Mouse (Mus musculus) brown adipose tissue, adult 24 weeks (tissue): ENCODE results near the gene Tnfrsf12a. TPM values are rescaled to one million over a fixed set of nuclear protein-coding genes. Genes with fewer than 3 reads are reported as not detected.
A peak's percentile ranks its signal among the peaks of the same experiment; 100 is the strongest.

Experiments used
- H3K27ac ChIP-seq: fragments of 200-500 bp; replicated peaks from 2 replicates; pipeline ENCODE4 v1.5.1; 2012; ENCODE audit warnings: low read depth, mild to moderate bottlenecking, low read length
- H3K4me1 ChIP-seq: fragments of 200-500 bp; 2 replicates; pipeline ENCODE4 v1.6.1; 2012; ENCODE audit warnings: low read length, mixed read lengths; ENCODE audit not compliant: control insufficient read depth, insufficient read depth, insufficient read length
- H3K4me3 ChIP-seq: fragments of 200-500 bp; 2 replicates; pipeline ENCODE4 v1.5.1; 2012; ENCODE audit warnings: low read depth, mild to moderate bottlenecking, low read length, moderate library complexity; ENCODE audit not compliant: insufficient read depth
- polyA plus RNA-seq: library from polyadenylated mRNA; stranded (reverse); fragments of >200 nt; gene quantifications from 2 replicates; pipeline ENCODE4 v1.2.4, GENCODE M21; 2012; ENCODE audit not compliant: missing spikeins, insufficient read depth, insufficient read length

The Tnfrsf12a gene
- polyA plus RNA-seq, 1 experiment = 20.5 TPM

- H3K4me3 ChIP-seq = peak within 1 kb of the TSS; percentile 81
- H3K4me1 ChIP-seq = peaks cover 6% of the 10 kb centered on the region; the same call in 1 of the 2 replicates
- peak within 1 kb of the TSS; percentile 99 for H3K27ac ChIP-seq
These were observed 3.7 kb downstream of the Tnfrsf12a start, which contains the start of the genes Hcfc1r1 and Thoc6 for GRCm38 (mm10) chr17:23673424-23674073. TSS of gene Hcfc1r1 (plus strand) at chr17:23673596. TSS of gene Thoc6 (minus strand) at chr17:23673882.

GRCm38 (mm10) chr17:23672761-23673160, 4.5 kb downstream of the Tnfrsf12a start:
- H3K4me3 ChIP-seq = peak overlapping the region; percentile 81
- peaks cover 6% of the 10 kb centered on the region; the same call in 1 of the 2 replicates for H3K4me1 ChIP-seq
- no peak overlapping the region for H3K27ac ChIP-seq

GRCm38 (mm10) chr17:23671519-23671918, 5.7 kb downstream of the Tnfrsf12a start:
- H3K4me1 ChIP-seq = peaks cover 6% of the 10 kb centered on the region; the same call in 1 of the 2 replicates
- H3K4me3 ChIP-seq = no peak overlapping the region
- no peak overlapping the region for H3K27ac ChIP-seq

- no peak overlapping the region for H3K4me3 ChIP-seq
- H3K27ac ChIP-seq = no peak overlapping the region
- peaks cover 6% of the 10 kb centered on the region; the same call in 1 of the 2 replicates for H3K4me1 ChIP-seq
These were observed 6.7 kb downstream of the Tnfrsf12a start for GRCm38 (mm10) chr17:23670516-23671074.

GRCm38 (mm10) chr17:23665511-23665910, 11.8 kb downstream of the Tnfrsf12a start:
- H3K4me3 ChIP-seq = no peak overlapping the region
- H3K27ac ChIP-seq = no peak overlapping the region

GRCm38 (mm10) chr17:23664556-23665021, 12.7 kb downstream of the Tnfrsf12a start:
- Histone ChIP-seq H3K4me1 (no peaks in the 10 kb centered on the region), H3K4me3 (no peak overlapping the region), H3K27ac (no peak overlapping the region)

More at GRCm38 (mm10) chr17:23665511-23665910, 11.8 kb downstream of the Tnfrsf12a start:
- no peaks in the 10 kb centered on the region for H3K4me1 ChIP-seq

GRCm38 (mm10) chr17:23661526-23661925, 15.7 kb downstream of the Tnfrsf12a start:
- H3K4me1 ChIP-seq = no peaks in the 10 kb centered on the region

GRCm38 (mm10) chr17:23660876-23661200, 16.4 kb downstream of the Tnfrsf12a start:
- no peak overlapping the region for H3K4me3 ChIP-seq
- H3K4me1 ChIP-seq = no peaks in the 10 kb centered on the region
- no peak overlapping the region for H3K27ac ChIP-seq

More at GRCm38 (mm10) chr17:23661526-23661925, 15.7 kb downstream of the Tnfrsf12a start:
- Histone ChIP-seq H3K27ac (no peak overlapping the region), H3K4me3 (no peak overlapping the region)

- H3K4me1 ChIP-seq = no peaks in the 10 kb centered on the region
- H3K4me3 ChIP-seq = no peak within 1 kb of the TSS
- no peak within 1 kb of the TSS for H3K27ac ChIP-seq
These were observed 17.0 kb downstream of the Tnfrsf12a start, which contains the start of gene Bicdl2 for GRCm38 (mm10) chr17:23660117-23660875. TSS of gene Bicdl2 (plus strand) at chr17:23660506.

GRCm38 (mm10) chr17:23658450-23658849, 18.8 kb downstream of the Tnfrsf12a start:
- Histone ChIP-seq H3K27ac (no peak overlapping the region), H3K4me1 (no peaks in the 10 kb centered on the region), H3K4me3 (no peak overlapping the region)

GRCm38 (mm10) chr17:23654410-23654809, 22.9 kb downstream of the Tnfrsf12a start:
- no peaks in the 10 kb centered on the region for H3K4me1 ChIP-seq

GRCm38 (mm10) chr17:23654001-23654400, 23.3 kb downstream of the Tnfrsf12a start:
- H3K4me1 ChIP-seq = no peaks in the 10 kb centered on the region
- no peak overlapping the region for H3K27ac ChIP-seq
- H3K4me3 ChIP-seq = no peak overlapping the region

More at GRCm38 (mm10) chr17:23654410-23654809, 22.9 kb downstream of the Tnfrsf12a start:
- Histone ChIP-seq H3K27ac (no peak overlapping the region), H3K4me3 (no peak overlapping the region)

GRCm38 (mm10) chr17:23653324-23653723, 23.9 kb downstream of the Tnfrsf12a start:
- H3K27ac ChIP-seq = no peak overlapping the region
- H3K4me1 ChIP-seq = no peaks in the 10 kb centered on the region
- no peak overlapping the region for H3K4me3 ChIP-seq

GRCm38 (mm10) chr17:23651363-23651762, 25.9 kb downstream of the Tnfrsf12a start:
- Histone ChIP-seq H3K4me1 (no peaks in the 10 kb centered on the region), H3K27ac (no peak overlapping the region), H3K4me3 (no peak overlapping the region)

- no peaks in the 10 kb centered on the region for H3K4me1 ChIP-seq
- H3K4me3 ChIP-seq = no peak overlapping the region
- H3K27ac ChIP-seq = no peak overlapping the region
These were observed 31.4 kb downstream of the Tnfrsf12a start for GRCm38 (mm10) chr17:23645894-23646293.
